Mouse (Mus musculus) heart, postnatal 0 days (tissue): ENCODE data around the gene Mroh3.

Experiments
- CTCF ChIP-seq: IDR thresholded peaks from 2 replicates; pipeline ENCODE4 v1.5.1; 2016; ENCODE audit warnings: antibody characterized with exemption, control low read depth, low read depth
- EP300 ChIP-seq: IDR thresholded peaks from 2 replicates; pipeline ENCODE4 v1.6.1; 2016; ENCODE audit warnings: antibody characterized with exemption, low read depth

GRCm38 (mm10) chr1:136179511-136180001 is 33.1 kb downstream of the Mroh3 start:
- TF ChIP-seq EP300 (no peak), CTCF (no peak)
